Mouse (Mus musculus): Measurements from ENCODE around the gene Agt. TPM values are rescaled to one million over a fixed set of nuclear protein-coding genes. Genes with fewer than 3 reads are reported as not detected.

Gene Agt
- total and polyA plus RNA-seq, 3 experiments = not detected

DNA sequence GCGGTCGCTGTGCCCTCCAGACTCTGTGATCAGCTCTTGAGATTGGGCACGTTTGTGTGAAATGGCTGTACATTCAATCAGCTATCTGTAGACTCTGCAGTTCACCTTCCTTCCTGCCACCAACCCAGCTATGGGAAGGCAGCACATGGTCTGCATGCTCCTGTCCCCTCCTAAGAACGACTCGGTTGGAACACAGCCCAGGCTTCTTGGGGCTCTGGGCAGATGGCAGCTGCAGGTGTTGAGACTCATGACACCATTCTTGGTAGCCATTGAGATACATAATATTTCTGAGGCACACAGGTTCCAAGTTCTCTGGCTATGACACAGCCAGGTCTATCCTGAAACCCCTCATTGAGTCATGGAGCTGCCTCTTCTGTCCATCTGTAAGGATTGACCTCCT, 26.2 kb downstream of the Agt start:
- Histone ChIP-seq H3K4me1 (ENCODE audit: control insufficient read depth in 1 of 2, insufficient read depth in 2 of 2) (peaks cover 0 to 5% of the 10 kb centered on the region in 2 experiments; a peak in 2 of 4 replicates), H3K27ac (ENCODE audit: insufficient read depth, low read depth) (no peak overlapping the region), H3K9ac (ENCODE audit: insufficient read depth, low read depth) (no peak overlapping the region), H3K4me2 (ENCODE audit: insufficient read depth, low read depth, poor library complexity, severe bottlenecking) (no peak overlapping the region), H3K79me2 (replicated peaks; ENCODE audit: control insufficient read depth, extremely low read depth, insufficient read depth, poor library complexity, severe bottlenecking) (no peaks in the 10 kb centered on the region), H3K9me3 (replicated peaks; ENCODE audit: low read length) (no peaks in the 10 kb centered on the region), H3K4me3 (replicated peaks in 1 of 3; ENCODE audit: low read depth in 2 of 3, low read length in 2 of 3, poor library complexity in 1 of 3) (no peak overlapping the region), H3K36me3 (replicated peaks in 1 of 2; ENCODE audit: control insufficient read depth in 1 of 2, insufficient read depth in 1 of 2, low read length in 1 of 2) (peaks cover 86 to 98% of the 10 kb centered on the region in 2 experiments), H3K27me3 (replicated peaks) (no peaks in the 10 kb centered on the region)
- in situ Hi-C loops (cut with MboI; ENCODE audit: low pct_ligation_motif_present, low pct_unique_long_range_greater_than_20kb, low sequenced_read_pairs) (no loop called here), dilution Hi-C loops (cut with MboI; ENCODE audit: extremely low pct_ligation_motif_present, extremely low pct_unique_long_range_greater_than_20kb, low sequenced_read_pairs) (no loop called here)
- TF ChIP-seq TCF12 (IDR thresholded peaks at IDR 0.05; ENCODE audit: low read depth, low read length) (no peak), CHD2 (IDR thresholded peaks at IDR 0.05; ENCODE audit: low read length) (no peak), ZNF384 (IDR thresholded peaks at IDR 0.05; ENCODE audit: low read depth, low read length) (no peak), ETS1 (conservative IDR thresholded peaks at IDR 0.05; ENCODE audit: low read depth, low read length) (no peak), PAX5 (IDR thresholded peaks at IDR 0.05; ENCODE audit: low read length) (no peak), RAD21 (IDR thresholded peaks at IDR 0.05; ENCODE audit: low read depth, low read length) (no peak), IRF4 (IDR thresholded peaks at IDR 0.05; ENCODE audit: low read depth, low read length) (no peak), USF2 (conservative IDR thresholded peaks at IDR 0.05; ENCODE audit: low read depth, low read length) (no peak), ELF1 (IDR thresholded peaks at IDR 0.05; ENCODE audit: low read depth, low read length) (no peak), ZMIZ1 (IDR thresholded peaks at IDR 0.05; ENCODE audit: low read depth, low read length) (no peak), MAFK (IDR thresholded peaks at IDR 0.05; ENCODE audit: insufficient replicate concordance, low read length) (no peak), UBTF (IDR thresholded peaks at IDR 0.05; ENCODE audit: low read depth, low read length) (no peak), MEF2A (IDR thresholded peaks at IDR 0.05; ENCODE audit: borderline replicate concordance, low read depth, low read length) (no peak), USF1 (IDR thresholded peaks at IDR 0.05; ENCODE audit: low read depth, low read length) (no peak)
- no peak for DNase-seq (ENCODE audit: extremely low read depth)

DNA sequence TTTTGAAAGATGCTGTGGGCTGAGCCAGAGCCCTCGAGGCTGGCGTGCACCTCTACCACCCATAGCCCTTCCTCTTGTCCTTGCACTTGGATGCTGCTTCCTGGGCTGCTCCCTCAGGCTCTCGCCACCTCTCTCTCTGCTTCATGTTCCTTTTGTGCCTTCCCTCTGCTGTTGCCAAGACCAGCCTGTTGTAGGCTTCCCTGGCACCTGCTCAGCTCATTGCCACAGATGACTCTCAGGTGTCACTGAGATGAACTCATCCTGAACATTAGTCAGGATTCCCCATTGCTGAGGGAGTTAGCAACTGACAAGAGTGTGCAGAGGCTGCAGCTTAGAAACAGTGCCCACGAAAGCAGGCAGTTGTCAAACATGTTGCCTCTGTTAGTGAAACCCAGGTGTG, 27.5 kb downstream of the Agt start:
- H3K9me3 ChIP-seq (replicated peaks; ENCODE audit: low read length) = no peaks in the 10 kb centered on the region
- H3K4me2 ChIP-seq (ENCODE audit: insufficient read depth, low read depth, poor library complexity, severe bottlenecking) = no peak overlapping the region
- H3K27ac ChIP-seq (ENCODE audit: insufficient read depth, low read depth) = no peak overlapping the region
- H3K79me2 ChIP-seq (replicated peaks; ENCODE audit: control insufficient read depth, extremely low read depth, insufficient read depth, poor library complexity, severe bottlenecking) = no peaks in the 10 kb centered on the region
- dilution Hi-C loops (cut with MboI; ENCODE audit: extremely low pct_ligation_motif_present, extremely low pct_unique_long_range_greater_than_20kb, low sequenced_read_pairs) = no loop called here
- no peak for TF ChIP-seq ELF1 (IDR thresholded peaks at IDR 0.05; ENCODE audit: low read depth, low read length)
- no peak for TF ChIP-seq MAZ (IDR thresholded peaks at IDR 0.05; ENCODE audit: low read depth, low read length)
- TF ChIP-seq ZKSCAN1 (IDR thresholded peaks at IDR 0.05; ENCODE audit: borderline replicate concordance, low read depth, low read length) = no peak
- no peak for TF ChIP-seq SMC3 (IDR thresholded peaks at IDR 0.05; ENCODE audit: low read depth, low read length)
- TF ChIP-seq ZC3H11A (IDR thresholded peaks at IDR 0.05; ENCODE audit: low read depth, low read length) = no peak
- TF ChIP-seq JUN (IDR thresholded peaks at IDR 0.05; ENCODE audit: insufficient read depth, low read depth, low read length) = no peak
- no peak for TF ChIP-seq USF1 (IDR thresholded peaks at IDR 0.05; ENCODE audit: low read depth, low read length)
- no peak for TF ChIP-seq JUND (conservative IDR thresholded peaks at IDR 0.05; ENCODE audit: low read depth, low read length)
- TF ChIP-seq NELFE (IDR thresholded peaks at IDR 0.05; ENCODE audit: low read depth, low read length) = no peak
- TF ChIP-seq SIN3A (IDR thresholded peaks at IDR 0.05; ENCODE audit: low read length) = no peak
- TF ChIP-seq ZNF384 (IDR thresholded peaks at IDR 0.05; ENCODE audit: low read depth, low read length) = no peak
- TF ChIP-seq RCOR1 (conservative IDR thresholded peaks at IDR 0.05; ENCODE audit: low read depth, low read length) = no peak
- no peak for TF ChIP-seq MXI1 (IDR thresholded peaks at IDR 0.05; ENCODE audit: low read depth, low read length)
- no peak for TF ChIP-seq RAD21 (IDR thresholded peaks at IDR 0.05; ENCODE audit: low read depth, low read length)
- no peak overlapping the region for H3K4me3 ChIP-seq (replicated peaks in 1 of 3; ENCODE audit: low read depth in 2 of 3, low read length in 2 of 3, poor library complexity in 1 of 3)
- no peak for DNase-seq (ENCODE audit: extremely low read depth)
- H3K9ac ChIP-seq (ENCODE audit: insufficient read depth, low read depth) = no peak overlapping the region
- H3K27me3 ChIP-seq (replicated peaks) = no peaks in the 10 kb centered on the region
- peaks cover 0 to 5% of the 10 kb centered on the region in 2 experiments; a peak in 2 of 4 replicates for H3K4me1 ChIP-seq (ENCODE audit: control insufficient read depth in 1 of 2, insufficient read depth in 2 of 2)
- in situ Hi-C loops (cut with MboI; ENCODE audit: low pct_ligation_motif_present, low pct_unique_long_range_greater_than_20kb, low sequenced_read_pairs) = no loop called here
- peaks cover 82 to 94% of the 10 kb centered on the region in 2 experiments for H3K36me3 ChIP-seq (replicated peaks in 1 of 2; ENCODE audit: control insufficient read depth in 1 of 2, insufficient read depth in 1 of 2, low read length in 1 of 2)

Measured in CH12.LX (cell line).